Mouse (Mus musculus) CH12F3 (cell line): ENCODE measurements at regions not wholly inside any gene's neighbourhood (a gene's known extent, or its start where the extent isn't known, plus 50 kb on each side); places are given as distances from the start of the nearest gene placed in this dataset.

Experiments used
- in situ Hi-C: fragments of 300-500 bp; cut with MboI; formaldehyde crosslinking; loops from 2 replicates; pipeline ENCODE4 v1.14.3; 2020; ENCODE audit warnings: low sequenced_read_pairs

DNA sequence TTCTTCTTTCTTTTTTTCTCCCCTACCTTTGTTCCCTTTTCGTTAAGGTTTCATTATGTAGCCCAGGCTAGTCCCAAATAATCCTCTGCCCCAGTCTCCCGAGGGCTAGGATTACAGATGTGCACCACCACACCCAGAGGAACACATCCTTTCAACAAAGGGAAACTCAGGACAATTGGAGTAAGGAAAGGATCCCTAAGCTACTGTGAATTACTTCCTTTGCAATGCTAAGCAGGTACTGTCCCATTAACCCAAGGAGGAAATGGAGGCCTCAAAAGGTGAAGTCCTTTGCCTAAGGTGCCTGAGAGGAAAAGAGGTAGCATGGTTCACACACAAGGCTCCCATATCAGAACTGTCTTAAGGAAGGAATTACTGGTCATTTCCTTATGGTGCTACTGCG is 157.2 kb downstream of the En1 start:
- in situ Hi-C loops = no loop called here

- in situ Hi-C loops = no loop called here
Measured at GRCm38 (mm10) chr1:120761364-120761763, 159.1 kb downstream of the En1 start.

GRCm38 (mm10) chr1:120762498-120762897 is 160.3 kb downstream of the En1 start:
- in situ Hi-C loops = no loop called here

GRCm38 (mm10) chr1:120762921-120763595 is 160.8 kb downstream of the En1 start:
- in situ Hi-C loops = no loop called here

GRCm38 (mm10) chr1:120767054-120767453 is 164.8 kb downstream of the En1 start:
- in situ Hi-C loops = no loop called here

DNA sequence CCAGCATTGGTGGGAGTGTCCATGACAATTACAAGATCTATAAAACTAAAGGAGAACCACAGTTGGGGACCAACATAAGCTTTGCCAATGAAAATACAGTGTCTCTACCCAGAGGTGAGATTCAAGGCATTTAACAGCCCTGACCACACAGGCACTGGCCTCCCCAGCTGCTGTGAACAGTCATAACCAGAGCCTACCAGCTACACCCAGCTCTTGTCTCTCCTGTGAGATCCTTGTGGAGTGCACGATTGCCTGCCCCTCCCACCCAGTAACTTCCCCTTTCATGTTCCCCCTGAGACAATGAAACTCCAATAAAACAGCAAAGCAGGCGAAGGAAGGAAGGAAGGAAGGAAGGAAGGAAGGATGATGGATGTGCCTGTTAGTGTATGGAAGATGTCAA is 169.1 kb downstream of the En1 start:
- in situ Hi-C loops = no loop called here

GRCm38 (mm10) chr1:120776906-120777305 is 174.7 kb downstream of the En1 start:
- in situ Hi-C loops = no loop called here

DNA sequence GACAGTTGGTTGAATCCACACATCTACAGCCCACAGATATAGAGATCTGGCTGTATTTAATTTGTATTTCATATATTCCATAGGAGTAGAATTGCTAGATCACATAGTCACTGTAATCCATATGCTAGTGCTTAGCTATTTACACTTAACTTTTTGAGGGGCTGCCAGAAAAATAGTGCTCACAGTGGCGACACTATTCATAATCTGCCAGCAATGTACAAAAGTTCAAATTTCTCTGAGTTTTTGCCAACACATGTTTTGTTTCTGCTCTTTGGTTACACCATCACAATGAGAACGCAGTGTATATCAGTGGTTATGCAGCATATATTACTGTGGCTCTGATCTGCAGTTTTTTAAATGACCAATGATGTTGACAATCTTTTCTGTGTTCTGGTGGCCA is 175.2 kb downstream of the En1 start:
- in situ Hi-C loops = no loop called here

GRCm38 (mm10) chr1:120795245-120795644 is 193.0 kb downstream of the En1 start:
- in situ Hi-C loops = no loop called here

DNA sequence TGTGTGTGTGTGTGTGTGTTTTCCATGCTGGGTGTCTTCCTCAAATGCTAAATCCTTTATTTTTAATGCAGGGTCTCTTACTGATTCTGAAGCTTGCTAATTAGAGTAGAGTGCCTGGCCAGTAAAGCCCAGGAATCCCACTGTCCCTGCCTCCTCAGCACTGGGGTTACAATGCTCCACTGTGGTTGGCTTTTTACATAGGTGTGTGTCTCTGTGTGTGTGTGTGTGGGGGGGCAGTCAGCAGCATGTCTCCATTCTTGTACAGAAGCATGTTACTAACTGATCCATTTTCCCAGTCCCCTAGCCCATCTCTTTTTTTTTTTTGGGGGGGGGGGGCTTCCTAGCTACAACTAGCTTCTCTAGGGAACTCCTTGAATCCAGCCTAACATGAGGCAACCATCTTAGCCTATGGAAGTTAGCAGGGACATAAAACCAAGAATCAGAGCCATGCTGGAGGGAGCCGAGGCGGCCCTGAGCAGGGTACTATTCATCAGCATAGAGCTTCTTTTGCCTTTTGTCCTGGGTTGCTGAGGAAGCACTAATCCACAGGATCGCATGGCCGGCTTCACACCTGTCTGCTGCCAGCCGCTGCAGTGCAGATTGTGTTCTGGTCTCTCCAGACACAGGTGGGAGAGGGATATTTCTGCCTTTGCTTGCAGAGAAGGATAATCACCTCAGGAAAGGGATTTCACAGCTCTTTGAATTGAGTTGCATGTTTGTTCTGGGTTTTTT is 199.2 kb downstream of the En1 start:
- in situ Hi-C loops = no loop called here

DNA sequence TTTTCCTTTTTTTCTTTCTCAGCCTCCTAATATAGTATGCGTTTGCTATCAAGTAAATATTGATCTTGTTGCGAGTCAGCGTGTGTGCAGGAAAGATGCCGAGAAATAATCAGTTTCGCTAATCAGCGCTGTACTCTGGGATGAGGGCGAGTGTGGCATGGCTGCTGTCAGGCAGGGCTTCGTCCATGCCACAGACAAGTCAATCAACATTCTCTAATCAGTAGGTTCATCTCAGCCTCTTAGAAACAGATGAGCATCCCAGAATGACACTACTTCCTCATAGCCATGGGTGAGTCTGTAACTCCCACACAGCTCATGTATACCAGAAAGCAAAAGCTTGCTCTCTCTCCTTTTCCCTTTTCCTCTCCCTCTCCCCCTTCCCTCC is 199.8 kb downstream of the En1 start:
- in situ Hi-C loops = no loop called here

- in situ Hi-C loops = no loop called here
Measured at GRCm38 (mm10) chr1:120814441-120814840, 212.2 kb downstream of the En1 start.

GRCm38 (mm10) chr1:120816237-120816820 is 214.1 kb downstream of the En1 start:
- in situ Hi-C loops = no loop called here

GRCm38 (mm10) chr1:120817563-120817962 is 215.3 kb downstream of the En1 start:
- in situ Hi-C loops = no loop called here

DNA sequence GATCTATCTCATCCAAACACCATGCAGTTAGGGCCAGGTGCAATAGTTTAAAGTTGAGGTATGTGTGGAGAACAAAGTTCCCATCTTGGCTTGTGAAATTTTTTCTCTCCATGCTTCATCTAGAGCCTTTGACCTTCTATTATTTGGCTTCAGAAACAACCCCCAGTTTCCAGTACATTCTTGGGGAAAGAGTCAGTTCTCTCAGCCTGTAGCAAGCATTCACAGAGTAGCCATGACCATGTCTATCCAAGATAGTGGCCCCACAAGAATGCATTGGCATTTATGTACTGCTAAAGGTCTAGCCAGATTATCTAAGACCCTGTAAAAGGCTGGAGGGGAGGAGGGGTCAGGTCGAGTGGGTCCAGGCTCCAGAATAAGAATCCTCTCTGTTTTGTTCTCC is 229.8 kb downstream of the En1 start:
- in situ Hi-C loops = no loop called here

DNA sequence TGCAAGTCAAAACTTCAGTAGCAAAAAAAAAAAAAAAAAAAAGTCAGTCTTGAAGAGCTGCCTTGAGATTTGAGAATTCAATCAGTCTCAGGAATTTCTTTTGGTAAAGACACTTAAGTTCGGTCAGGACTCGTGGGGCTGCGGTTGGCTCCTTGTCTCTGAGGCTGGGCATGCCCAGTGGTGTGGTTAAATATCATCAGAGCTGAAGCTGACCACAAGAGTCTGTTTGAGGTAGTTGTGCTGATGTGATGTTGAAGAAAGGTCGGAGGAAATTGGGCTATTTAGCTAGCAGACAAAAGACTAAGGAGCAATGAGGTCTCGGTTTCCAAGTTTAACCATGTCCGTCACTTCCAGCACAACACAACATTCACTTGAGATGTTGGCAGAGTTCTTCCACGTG is 240.4 kb downstream of the En1 start:
- in situ Hi-C loops = no loop called here

DNA sequence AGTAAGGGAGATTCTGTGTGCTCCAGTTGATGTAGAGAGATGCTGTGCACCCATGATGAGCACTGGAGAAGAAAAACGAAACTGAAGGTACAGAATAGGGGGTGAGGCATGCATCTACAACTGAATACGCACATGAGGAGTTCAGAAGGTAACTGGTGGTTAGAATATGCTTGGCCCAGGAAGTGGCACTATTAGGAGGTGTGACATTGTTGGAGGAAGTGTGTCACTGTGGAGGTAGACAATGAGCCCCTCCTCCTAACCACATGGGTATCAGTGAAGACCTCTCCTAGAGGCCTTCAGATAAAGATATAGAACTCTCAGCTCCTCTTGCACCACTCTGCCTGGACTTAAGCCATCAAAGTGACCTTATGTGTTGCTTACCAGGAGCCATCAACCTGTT is 243.9 kb downstream of the En1 start:
- in situ Hi-C loops = no loop called here

- in situ Hi-C loops = no loop called here
Measured at GRCm38 (mm10) chr1:120851860-120852503, 249.8 kb downstream of the En1 start.

GRCm38 (mm10) chr1:120857566-120857965 is 255.3 kb downstream of the En1 start:
- in situ Hi-C loops = no loop called here

DNA sequence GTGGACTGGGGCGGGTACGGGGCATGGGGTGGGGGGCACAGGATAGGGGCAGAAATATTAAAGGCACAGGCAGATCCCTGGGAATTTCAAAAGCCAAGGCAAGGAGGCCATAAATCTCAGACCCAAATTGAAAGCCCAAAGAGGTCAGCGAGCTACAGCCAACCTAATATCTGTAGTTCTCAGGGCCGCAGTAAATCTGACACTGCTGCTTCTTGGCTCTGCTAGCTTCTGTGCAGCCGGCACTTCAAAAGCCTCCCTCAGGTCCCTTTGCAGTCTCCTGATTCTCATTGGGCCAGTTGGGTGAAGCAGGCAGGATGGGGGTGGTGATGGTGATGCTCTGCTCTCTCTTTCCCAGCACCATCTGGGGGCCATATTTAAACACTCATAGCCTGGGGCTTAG is 257.3 kb downstream of the En1 start:
- in situ Hi-C loops = no loop called here

DNA sequence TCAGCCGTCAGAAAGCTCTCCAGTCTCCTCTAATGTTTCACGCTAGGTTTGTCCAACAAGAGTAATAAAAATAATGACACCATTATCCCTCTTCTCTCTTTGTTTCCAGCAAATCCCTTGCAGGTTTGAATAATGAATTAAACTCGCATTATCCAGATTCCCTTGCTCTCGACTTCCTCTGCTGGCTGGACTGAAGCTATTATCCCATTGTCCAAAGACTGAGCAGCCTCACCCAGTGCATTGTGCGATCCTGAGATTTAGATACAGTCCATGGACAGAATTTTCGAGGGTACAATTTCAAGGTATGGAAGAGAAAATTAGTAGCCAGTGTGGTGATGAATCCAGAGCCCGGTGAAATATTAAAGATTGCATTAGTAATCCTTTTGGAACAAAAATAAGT is 270.3 kb downstream of the En1 start:
- in situ Hi-C loops = no loop called here
